In the genomic region with DNA sequence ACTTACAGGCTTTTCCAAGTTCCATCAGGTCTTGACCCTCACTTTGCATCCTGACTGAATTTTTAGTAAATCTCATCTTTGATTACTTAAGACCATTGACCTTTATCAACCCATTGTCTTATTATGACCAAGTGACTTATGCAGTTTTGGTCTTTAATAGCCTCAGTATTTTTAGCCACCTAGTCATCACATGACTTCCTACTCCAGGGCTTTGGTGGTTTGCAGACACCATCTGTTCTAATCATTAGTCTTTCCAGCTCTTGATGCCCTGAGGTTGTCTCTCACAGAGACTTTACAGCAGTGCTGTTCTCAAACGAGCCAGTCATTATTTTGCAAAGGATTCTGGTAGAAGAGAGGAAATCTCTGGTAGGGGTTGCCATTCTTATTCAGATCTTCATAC, we compare ENCODE assay signal across 16 mouse cellular contexts.
"Had no signal": no experiment of that assay in that cellular context is flagged by ENCODE, and none has a peak within 500 bp of the region (broad histone marks: within the 10 kb centered on the region; RNA-seq: fewer than 3 reads in every experiment).

No protein-coding gene starts in this region.

- H3K4me2 ChIP-seq: lung, embryonic 14.5 days; midbrain, embryonic 12.5 days; neural tube, embryonic 13.5 days; neural tube, embryonic 15.5 days had no signal

- H3K27ac ChIP-seq: midbrain, embryonic 10.5 days; midbrain, embryonic 12.5 days; neural tube, embryonic 13.5 days; neural tube, embryonic 15.5 days had no signal

- H3K36me3 ChIP-seq: midbrain, embryonic 10.5 days; midbrain, embryonic 12.5 days; neural tube, embryonic 13.5 days; neural tube, embryonic 15.5 days had no signal

- H3K27me3 ChIP-seq: midbrain, embryonic 12.5 days; neural tube, embryonic 13.5 days; neural tube, embryonic 15.5 days had no signal

- H3K9me3 ChIP-seq: midbrain, embryonic 10.5 days; midbrain, embryonic 12.5 days; neural tube, embryonic 13.5 days; neural tube, embryonic 15.5 days had no signal

- H3K4me1 ChIP-seq: midbrain, embryonic 10.5 days; midbrain, embryonic 12.5 days; neural tube, embryonic 15.5 days had no signal

- DNase-seq: lung, adult 18-20 months; lung, embryonic 14.5 days; lung, postnatal 10 days; lung, postnatal 4 days; midbrain, embryonic 14.5 days; retina, postnatal 1 day; right cerebral cortex, adult 18-20 months; right cerebral cortex, postnatal 25 days; right cerebral cortex, postnatal 4 days; thymus, adult 18-20 months; thymus, postnatal 14 days; thymus, postnatal 36 days had no signal

- H3K9ac ChIP-seq: lung, embryonic 14.5 days; midbrain, embryonic 12.5 days; neural tube, embryonic 13.5 days; neural tube, embryonic 15.5 days had no signal

- H3K4me3 ChIP-seq: midbrain, embryonic 10.5 days; midbrain, embryonic 12.5 days; neural tube, embryonic 13.5 days; neural tube, embryonic 15.5 days had no signal
